ENCODE assay signal across 13 mouse cellular contexts in genomic region chr9:114525891-114526290, GRCm38 (mm10). TPM values are rescaled to one million over a fixed set of nuclear protein-coding genes. Genes with fewer than 3 reads are reported as not detected.
DNase-seq lines count a peak whose midpoint lies in the region; ATAC-seq and TF ChIP-seq lines count a peak whose summit lies in the region.
"Had no signal": no experiment of that assay in that cellular context is flagged by ENCODE, and none has a peak within 500 bp of the region (broad histone marks: within the 10 kb centered on the region; RNA-seq: fewer than 3 reads in every experiment).

No protein-coding gene starts in this region.

- H3K27me3 ChIP-seq in hindbrain, embryonic 11.5 days (ENCODE audit: control insufficient read depth, insufficient read depth, low read length), result no peaks in the 10 kb centered on the region
- H3K27me3 ChIP-seq in hindbrain, postnatal 0 days (ENCODE audit: insufficient read depth, low read length), result no peaks in the 10 kb centered on the region
- H3K27me3 ChIP-seq in midbrain, embryonic 13.5 days, result no peaks in the 10 kb centered on the region
- peaks cover 2% of the 10 kb centered on the region; the same call in 1 of the 2 replicates for H3K27me3 ChIP-seq in midbrain, embryonic 16.5 days (ENCODE audit: control insufficient read depth, insufficient read depth, low read depth, low read length)
- 0 out of 2 replicates have a peak, but pooled peaks cover 3% of the 10 kb centered on the region for H3K27me3 ChIP-seq in forebrain, embryonic 12.5 days
- no peaks in the 10 kb centered on the region for H3K27me3 ChIP-seq in neural tube, embryonic 14.5 days (ENCODE audit: control insufficient read depth, insufficient read depth, low read length)

- H3K4me3 ChIP-seq in hindbrain, embryonic 11.5 days (ENCODE audit: low read depth, low read length), result no peak overlapping the region
- H3K4me3 ChIP-seq in hindbrain, postnatal 0 days (ENCODE audit: low read length), result no peak overlapping the region
- no peak overlapping the region for H3K4me3 ChIP-seq in midbrain, embryonic 13.5 days (replicated peaks)
- H3K4me3 ChIP-seq in midbrain, embryonic 16.5 days (ENCODE audit: low read depth, low read length), result no peak overlapping the region
- H3K4me3 ChIP-seq in forebrain, embryonic 12.5 days (replicated peaks), result no peak overlapping the region
- no peak overlapping the region for H3K4me3 ChIP-seq in neural tube, embryonic 14.5 days (ENCODE audit: low read depth, low read length)

- no peaks in the 10 kb centered on the region for H3K36me3 ChIP-seq in hindbrain, embryonic 11.5 days (ENCODE audit: control insufficient read depth, insufficient read depth, low read length)
- no peaks in the 10 kb centered on the region for H3K36me3 ChIP-seq in hindbrain, postnatal 0 days (ENCODE audit: insufficient read depth, low read length)
- no peaks in the 10 kb centered on the region for H3K36me3 ChIP-seq in midbrain, embryonic 13.5 days
- no peaks in the 10 kb centered on the region for H3K36me3 ChIP-seq in midbrain, embryonic 16.5 days (ENCODE audit: control insufficient read depth, insufficient read depth, low read length)
- no peaks in the 10 kb centered on the region for H3K36me3 ChIP-seq in forebrain, embryonic 12.5 days (replicated peaks)
- no peaks in the 10 kb centered on the region for H3K36me3 ChIP-seq in neural tube, embryonic 14.5 days (ENCODE audit: control insufficient read depth, insufficient read depth, low read length)

- peaks cover 13% of the 10 kb centered on the region for H3K4me1 ChIP-seq in hindbrain, embryonic 11.5 days (replicated peaks; ENCODE audit: control insufficient read depth, insufficient read depth, low read length)
- no peaks in the 10 kb centered on the region for H3K4me1 ChIP-seq in hindbrain, postnatal 0 days (ENCODE audit: insufficient read depth, low read length)
- peaks cover 32% of the 10 kb centered on the region for H3K4me1 ChIP-seq in midbrain, embryonic 13.5 days (replicated peaks)
- peaks cover 10% of the 10 kb centered on the region for H3K4me1 ChIP-seq in midbrain, embryonic 16.5 days (ENCODE audit: control insufficient read depth, insufficient read depth, low read length)
- peaks cover 34% of the 10 kb centered on the region for H3K4me1 ChIP-seq in forebrain, embryonic 12.5 days
- peaks cover 16% of the 10 kb centered on the region for H3K4me1 ChIP-seq in neural tube, embryonic 14.5 days (ENCODE audit: control insufficient read depth, insufficient read depth, low read length)

- H3K27ac ChIP-seq in hindbrain, embryonic 11.5 days (ENCODE audit: low read depth, low read length), result peak overlapping the region; percentile 48; the same call in 1 of the 2 replicates
- H3K27ac ChIP-seq in hindbrain, postnatal 0 days, result no peak overlapping the region
- no peak overlapping the region for H3K27ac ChIP-seq in midbrain, embryonic 13.5 days
- no peak overlapping the region for H3K27ac ChIP-seq in midbrain, embryonic 16.5 days (ENCODE audit: low read length)
- H3K27ac ChIP-seq in forebrain, embryonic 12.5 days, result no peak overlapping the region; the same call in 1 of the 2 replicates
- no peak overlapping the region for H3K27ac ChIP-seq in neural tube, embryonic 14.5 days (ENCODE audit: low read depth, low read length)

- ATAC-seq in hindbrain, embryonic 11.5 days (ENCODE audit: low FRiP score), result peak; percentile 27; the same call in 1 of the 2 replicates
- ATAC-seq in hindbrain, postnatal 0 days, result no peak
- ATAC-seq in midbrain, embryonic 13.5 days, result no peak
- ATAC-seq in midbrain, embryonic 16.5 days, result no peak
- no peak for ATAC-seq in forebrain, embryonic 12.5 days (ENCODE audit: low FRiP score)
- peak; percentile 45; the same call in 1 of the 2 replicates for ATAC-seq in neural tube, embryonic 14.5 days (ENCODE audit: low read depth)

- TF ChIP-seq CTCF in hindbrain, postnatal 0 days (IDR thresholded peaks at IDR 0.05; ENCODE audit: low read depth), result no peak

- no peak overlapping the region for H3K4me2 ChIP-seq in hindbrain, embryonic 11.5 days (replicated peaks; ENCODE audit: low read depth, low read length)
- H3K4me2 ChIP-seq in hindbrain, postnatal 0 days (ENCODE audit: low read depth, low read length), result no peak overlapping the region
- H3K4me2 ChIP-seq in midbrain, embryonic 13.5 days (replicated peaks), result peak overlapping the region; percentile 17; the same call in 1 of the 2 replicates
- no peak overlapping the region for H3K4me2 ChIP-seq in midbrain, embryonic 16.5 days (ENCODE audit: low read length)
- peak overlapping the region; percentile 8 for H3K4me2 ChIP-seq in forebrain, embryonic 12.5 days
- H3K4me2 ChIP-seq in neural tube, embryonic 14.5 days (ENCODE audit: low read depth, low read length), result peak overlapping the region; percentile 14; the same call in 1 of the 2 replicates

- WGBS in hindbrain, embryonic 11.5 days, result 4% methylated on average over 8 of the region's 8 CpGs
- WGBS in hindbrain, postnatal 0 days, result 13% methylated on average over 8 of the region's 8 CpGs
- WGBS in midbrain, embryonic 13.5 days, result 8% methylated on average over 8 of the region's 8 CpGs
- WGBS in midbrain, embryonic 16.5 days, result 8% methylated on average over 8 of the region's 8 CpGs
- WGBS in forebrain, embryonic 12.5 days, result 12% methylated on average over 8 of the region's 8 CpGs
- WGBS in neural tube, embryonic 14.5 days, result 6% methylated on average over 8 of the region's 8 CpGs

- no peak overlapping the region for H3K9ac ChIP-seq in hindbrain, embryonic 11.5 days (ENCODE audit: low read depth, low read length)
- no peak overlapping the region for H3K9ac ChIP-seq in hindbrain, postnatal 0 days (replicated peaks; ENCODE audit: low read length)
- H3K9ac ChIP-seq in midbrain, embryonic 13.5 days (replicated peaks), result no peak overlapping the region
- no peak overlapping the region for H3K9ac ChIP-seq in midbrain, embryonic 16.5 days (ENCODE audit: low read depth, low read length)
- H3K9ac ChIP-seq in forebrain, embryonic 12.5 days, result no peak overlapping the region
- H3K9ac ChIP-seq in neural tube, embryonic 14.5 days (replicated peaks; ENCODE audit: low read depth, low read length), result no peak overlapping the region

- H3K9me3 ChIP-seq in hindbrain, embryonic 11.5 days (ENCODE audit: control insufficient read depth, low read length), result no peaks in the 10 kb centered on the region
- H3K9me3 ChIP-seq in hindbrain, postnatal 0 days (ENCODE audit: low read length), result no peaks in the 10 kb centered on the region
- H3K9me3 ChIP-seq in midbrain, embryonic 13.5 days, result no peaks in the 10 kb centered on the region
- H3K9me3 ChIP-seq in midbrain, embryonic 16.5 days (replicated peaks; ENCODE audit: control insufficient read depth, low read length, poor library complexity, severe bottlenecking), result no peaks in the 10 kb centered on the region
- no peaks in the 10 kb centered on the region for H3K9me3 ChIP-seq in forebrain, embryonic 12.5 days
- H3K9me3 ChIP-seq in neural tube, embryonic 14.5 days (ENCODE audit: control insufficient read depth, low read length), result no peaks in the 10 kb centered on the region

- DNase-seq in hindbrain, embryonic 11.5 days (ENCODE audit: low spot score), result no peak
- no peak for DNase-seq in hindbrain, postnatal 0 days (ENCODE audit: low spot score)
- no peak for DNase-seq in spleen, postnatal 10 days (ENCODE audit: low spot score in 2 of 2)
- no peak for DNase-seq in adrenal gland, adult 18-20 months (ENCODE audit: low spot score in 2 of 2)
- DNase-seq: adrenal gland, adult 8-10 months; gastrocnemius, postnatal 10 days had no signal

RNA-seq across cellular contexts. Expression of gene C130032M10Rik, which starts 10.4 kb away (rescaled TPM):
- not detected in 2 replicates for polyA plus RNA-seq in hindbrain, embryonic 11.5 days (2014; fragmentation: Nextera tagmentation; extraction: Ambion mirVana)
- total RNA-seq in hindbrain, postnatal 0 days (2014; rRNA removed), result not detected in 2 replicates
- not detected in 2 replicates for polyA plus RNA-seq in hindbrain, postnatal 0 days (2015; fragmentation: Nextera tagmentation; extraction: Ambion mirVana)
- not detected in 2 replicates for polyA plus RNA-seq in midbrain, embryonic 13.5 days (2015; fragmentation: Nextera tagmentation; extraction: Ambion mirVana)
- not detected in 2 replicates for polyA plus RNA-seq in midbrain, embryonic 16.5 days (2015; fragmentation: Nextera tagmentation; extraction: Ambion mirVana)
- polyA plus RNA-seq in forebrain, embryonic 12.5 days (2016; fragmentation: Nextera tagmentation; extraction: Ambion mirVana), result not detected in 2 replicates
- polyA plus RNA-seq in neural tube, embryonic 14.5 days (2014; fragmentation: Nextera tagmentation; extraction: Ambion mirVana), result not detected in 2 replicates
- total RNA-seq in adrenal gland, adult 18-20 months (2021), result not detected
- total RNA-seq: gastrocnemius, postnatal 10 days; heart, postnatal 25 days; liver, adult 2 months had no signal
- polyA plus RNA-seq: embryonic facial prominence, embryonic 11.5 days; liver, adult 2 months had no signal

RNA-seq across cellular contexts. Expression of gene Ccr4, which starts 21.2 kb away (rescaled TPM):
- not detected in 2 replicates for polyA plus RNA-seq in hindbrain, embryonic 11.5 days (2014; fragmentation: Nextera tagmentation; extraction: Ambion mirVana)
- total RNA-seq in hindbrain, postnatal 0 days (2014; rRNA removed), result not detected in 2 replicates
- polyA plus RNA-seq in hindbrain, postnatal 0 days (2015; fragmentation: Nextera tagmentation; extraction: Ambion mirVana), result not detected in 2 replicates
- polyA plus RNA-seq in midbrain, embryonic 13.5 days (2015; fragmentation: Nextera tagmentation; extraction: Ambion mirVana), result not detected in 2 replicates
- polyA plus RNA-seq in midbrain, embryonic 16.5 days (2015; fragmentation: Nextera tagmentation; extraction: Ambion mirVana), result not detected in 2 replicates
- not detected in 2 replicates for polyA plus RNA-seq in forebrain, embryonic 12.5 days (2016; fragmentation: Nextera tagmentation; extraction: Ambion mirVana)
- polyA plus RNA-seq in neural tube, embryonic 14.5 days (2014; fragmentation: Nextera tagmentation; extraction: Ambion mirVana), result not detected in 2 replicates
- total RNA-seq in adrenal gland, adult 18-20 months (2021), result not detected
- total RNA-seq: adrenal gland, adult 8-10 months; gastrocnemius, postnatal 10 days; heart, postnatal 25 days had no signal
- polyA plus RNA-seq: embryonic facial prominence, embryonic 11.5 days had no signal

RNA-seq across cellular contexts. Expression of gene Trim71, which starts 38.3 kb away (rescaled TPM):
- 1.9 and 2.7 TPM in 2 replicates for polyA plus RNA-seq in hindbrain, embryonic 11.5 days (2014; fragmentation: Nextera tagmentation; extraction: Ambion mirVana)
- total RNA-seq in hindbrain, postnatal 0 days (2014; rRNA removed), result 0.10 and 0.25 TPM in 2 replicates
- polyA plus RNA-seq in hindbrain, postnatal 0 days (2015; fragmentation: Nextera tagmentation; extraction: Ambion mirVana), result 0.20 and 0.24 TPM in 2 replicates
- 0.30 and 0.32 TPM in 2 replicates for polyA plus RNA-seq in midbrain, embryonic 13.5 days (2015; fragmentation: Nextera tagmentation; extraction: Ambion mirVana)
- 0.15 and 0.17 TPM in 2 replicates for polyA plus RNA-seq in midbrain, embryonic 16.5 days (2015; fragmentation: Nextera tagmentation; extraction: Ambion mirVana)
- polyA plus RNA-seq in forebrain, embryonic 12.5 days (2016; fragmentation: Nextera tagmentation; extraction: Ambion mirVana), result 0.36 and 0.52 TPM in 2 replicates
- polyA plus RNA-seq in neural tube, embryonic 14.5 days (2014; fragmentation: Nextera tagmentation; extraction: Ambion mirVana), result 0.28 and 0.32 TPM in 2 replicates
- total RNA-seq in adrenal gland, adult 18-20 months (2021), result not detected
- total RNA-seq: heart, postnatal 25 days; liver, adult 2 months had no signal
- polyA plus RNA-seq: liver, adult 2 months had no signal

Comparison
In these comparisons a context has a peak if more than half of its experiments do, and no peak if none do; other contexts are left out.
1. ATAC-seq: peak in hindbrain, embryonic 11.5 days (single experiment) and neural tube, embryonic 14.5 days (single experiment); none in hindbrain, postnatal 0 days (single experiment), midbrain, embryonic 13.5 days (single experiment), midbrain, embryonic 16.5 days (single experiment) and forebrain, embryonic 12.5 days (single experiment).
2. H3K4me2 ChIP-seq: peak in midbrain, embryonic 13.5 days (single experiment), forebrain, embryonic 12.5 days (single experiment) and neural tube, embryonic 14.5 days (single experiment); none in hindbrain, embryonic 11.5 days (single experiment), hindbrain, postnatal 0 days (single experiment) and midbrain, embryonic 16.5 days (single experiment).